Mouse (Mus musculus): Measurements from ENCODE around the gene Sprr2a1.
"Not testable (repeated sequence)": the region's sequence is repeated elsewhere in the genome, so short reads cannot be mapped to it uniquely, and the experiment has no call there.

The Sprr2a1 gene

GRCm38 (mm10) chr3:92215569-92215968, at the start of gene Sprr2a1, which contains the start of gene Sprr2a2:
Gene Sprr2a1, plus strand, starts transcription at chr3:92215799.
Gene Sprr2a2, plus strand, starts transcription at chr3:92215920.
- DNase-seq (ENCODE audit: extremely low spot score) = not testable (repeated sequence)

- no peak for DNase-seq (ENCODE audit: extremely low spot score)
These were observed 45.8 kb upstream of the Sprr2a1 start for GRCm38 (mm10) chr3:92169847-92170246.

GRCm38 (mm10) chr3:92176880-92177279, 38.7 kb upstream of the Sprr2a1 start:
- no peak for DNase-seq (ENCODE audit: extremely low spot score)

- no peak for DNase-seq (ENCODE audit: extremely low spot score)
These were observed 19.9 kb upstream of the Sprr2a1 start for GRCm38 (mm10) chr3:92195512-92196200.

DNA sequence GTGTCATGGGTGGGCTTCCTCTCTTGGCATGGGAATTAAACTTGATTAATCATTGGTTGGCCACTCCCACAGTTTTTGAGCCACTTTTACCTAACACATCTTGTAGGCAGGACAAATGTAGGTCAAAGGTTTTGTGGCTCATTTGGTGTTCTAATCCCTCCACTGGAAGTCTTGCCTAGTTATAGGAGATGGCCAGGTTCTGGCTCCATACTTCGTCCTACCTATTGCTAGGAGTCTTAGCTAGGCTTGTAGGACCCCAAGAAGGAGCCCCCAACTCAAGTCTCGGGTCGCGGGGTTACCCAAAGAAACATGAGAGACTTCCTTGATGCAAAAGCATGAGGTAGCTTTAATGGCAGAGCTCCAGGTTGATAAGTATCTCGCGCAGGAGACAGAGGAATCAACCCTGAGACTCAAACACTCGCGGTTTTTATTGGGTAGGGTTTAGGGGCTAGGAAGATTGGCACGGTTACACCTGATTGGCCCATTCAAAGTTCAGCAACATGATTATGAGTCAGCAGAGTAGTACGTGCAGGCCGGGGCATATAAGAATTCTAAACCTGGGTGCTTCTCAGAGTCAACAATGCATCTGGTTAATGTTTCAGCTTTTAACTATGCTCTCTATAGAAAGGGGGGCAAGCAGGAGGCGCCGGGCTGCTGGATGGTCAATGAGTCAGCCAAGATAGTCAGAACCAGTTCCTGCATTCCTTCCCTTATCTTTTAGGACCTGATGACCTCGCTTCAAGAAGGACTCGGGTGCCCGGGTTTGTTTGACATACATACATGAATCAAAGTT, 4.3 kb upstream of the Sprr2a1 start:
- DNase-seq (ENCODE audit: extremely low spot score) = not testable (repeated sequence)

- not testable (repeated sequence) for DNase-seq (ENCODE audit: extremely low spot score)
These were observed 3.5 kb upstream of the Sprr2a1 start for GRCm38 (mm10) chr3:92212059-92212458.

DNA sequence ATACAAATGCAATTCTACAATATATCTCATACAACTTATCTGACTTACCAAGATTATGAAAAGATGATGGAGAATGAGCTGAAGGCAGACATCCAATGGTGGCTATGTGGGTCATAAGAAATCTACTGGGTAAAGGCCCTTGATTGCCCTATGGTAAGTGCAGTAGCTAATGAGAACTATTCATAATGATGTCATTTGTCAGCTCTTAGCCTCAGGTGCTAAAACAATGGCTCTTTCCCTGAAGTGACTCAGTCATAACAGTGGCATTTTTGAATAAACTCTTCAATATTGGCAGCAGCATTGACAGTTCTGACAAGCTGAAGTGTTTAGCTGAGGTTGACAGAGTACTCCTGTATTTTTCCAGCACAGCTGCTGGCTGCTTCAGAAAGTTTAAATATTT, 1.9 kb upstream of the Sprr2a1 start:
- not testable (repeated sequence) for DNase-seq (ENCODE audit: extremely low spot score)

DNA sequence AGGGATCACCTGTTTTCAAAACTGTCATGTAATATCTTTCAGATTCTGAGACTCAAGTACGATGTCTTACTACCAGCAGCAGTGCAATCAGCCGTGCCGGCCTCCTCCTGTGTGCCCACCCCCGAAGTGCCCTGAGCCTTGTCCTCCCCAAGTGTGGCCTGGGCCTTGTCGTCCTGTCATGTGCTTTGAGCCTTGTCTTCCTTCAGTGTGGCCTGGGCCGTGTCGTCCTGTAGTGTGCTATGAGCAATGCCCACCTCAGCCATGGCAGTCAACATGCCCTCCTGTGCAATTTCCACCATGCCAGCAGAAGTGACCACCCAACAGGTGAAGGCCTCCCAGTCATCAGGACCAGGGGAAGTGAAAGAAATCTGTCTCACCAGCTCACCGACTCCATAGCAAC, 3.4 kb downstream of the Sprr2a1 start:
- not testable (repeated sequence) for DNase-seq (ENCODE audit: extremely low spot score)

DNA sequence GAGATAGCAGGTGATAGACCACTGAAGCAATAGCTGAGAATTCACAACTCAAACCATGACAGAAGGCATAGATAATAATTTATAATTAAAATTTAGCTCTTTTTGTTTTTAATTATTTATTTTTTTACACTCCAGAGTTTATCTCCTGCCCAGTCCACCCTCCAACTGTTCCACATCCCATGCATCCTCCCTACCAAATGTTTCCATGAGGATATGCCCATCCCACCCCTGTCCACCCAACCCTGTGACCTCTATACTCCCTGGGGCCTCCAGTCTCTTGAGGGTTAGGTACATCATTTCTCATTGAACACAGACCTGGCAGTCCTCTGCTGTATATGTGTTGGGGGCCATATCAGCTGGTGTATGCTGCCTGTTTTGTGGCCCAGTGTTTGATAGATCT, 8.1 kb downstream of the Sprr2a1 start:
- DNase-seq (ENCODE audit: extremely low spot score) = not testable (repeated sequence)

GRCm38 (mm10) chr3:92227410-92227809, 11.8 kb downstream of the Sprr2a1 start:
- not testable (repeated sequence) for DNase-seq (ENCODE audit: extremely low spot score)

- not testable (repeated sequence) for DNase-seq (ENCODE audit: extremely low spot score)
These were observed 21.0 kb downstream of the Sprr2a1 start for GRCm38 (mm10) chr3:92236463-92237189.

DNA sequence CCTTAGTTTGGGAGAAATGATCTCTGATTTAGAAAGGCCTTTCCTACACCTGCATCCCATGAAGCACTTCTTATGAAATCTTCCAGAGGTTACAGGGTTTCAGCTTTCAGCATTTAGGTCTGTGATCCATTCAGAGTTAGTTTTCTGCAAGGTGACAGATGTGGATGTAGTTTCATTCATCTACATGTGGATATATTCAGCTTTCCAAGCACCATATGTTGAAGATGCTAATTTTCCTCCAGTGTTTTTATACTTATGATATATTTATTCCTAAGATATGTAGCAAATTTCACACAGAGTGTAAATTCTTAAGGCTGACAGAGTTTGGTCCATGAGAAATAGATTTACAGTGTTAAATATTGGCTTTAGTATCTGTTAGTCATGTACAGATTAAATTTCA, 23.1 kb downstream of the Sprr2a1 start:
- DNase-seq (ENCODE audit: extremely low spot score) = not testable (repeated sequence)

DNA sequence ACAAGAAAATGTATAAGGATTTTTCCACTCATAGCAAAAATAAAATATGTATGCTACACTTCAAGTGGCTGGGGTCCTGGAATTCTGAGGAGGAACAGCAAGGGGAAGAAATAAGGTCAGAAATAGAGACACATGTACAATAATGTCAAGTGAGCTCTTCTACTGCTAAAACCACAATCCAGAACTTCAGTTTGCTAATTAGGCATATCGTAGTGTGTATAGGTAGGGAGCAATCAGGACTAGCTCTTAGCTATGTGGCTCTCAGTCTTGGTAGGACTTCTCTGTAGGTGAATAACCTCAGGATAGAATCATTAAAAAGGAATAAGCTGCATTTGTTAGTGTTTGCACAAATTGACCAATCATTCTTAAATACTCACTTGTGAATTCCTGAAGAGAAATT, 23.6 kb downstream of the Sprr2a1 start:
- DNase-seq (ENCODE audit: extremely low spot score) = not testable (repeated sequence)

GRCm38 (mm10) chr3:92244833-92245232, 29.2 kb downstream of the Sprr2a1 start:
- DNase-seq (ENCODE audit: extremely low spot score) = not testable (repeated sequence)

DNA sequence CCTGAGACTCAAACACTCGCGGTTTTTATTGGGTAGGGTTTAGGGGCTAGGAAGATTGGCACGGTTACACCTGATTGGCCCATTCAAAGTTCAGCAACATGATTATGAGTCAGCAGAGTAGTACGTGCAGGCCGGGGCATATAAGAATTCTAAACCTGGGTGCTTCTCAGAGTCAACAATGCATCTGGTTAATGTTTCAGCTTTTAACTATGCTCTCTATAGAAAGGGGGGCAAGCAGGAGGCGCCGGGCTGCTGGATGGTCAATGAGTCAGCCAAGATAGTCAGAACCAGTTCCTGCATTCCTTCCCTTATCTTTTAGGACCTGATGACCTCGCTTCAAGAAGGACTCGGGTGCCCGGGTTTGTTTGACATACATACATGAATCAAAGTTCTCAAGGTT, 30.6 kb downstream of the Sprr2a1 start:
- DNase-seq (ENCODE audit: extremely low spot score) = not testable (repeated sequence)

GRCm38 (mm10) chr3:92248494-92248893, 32.9 kb downstream of the Sprr2a1 start:
- DNase-seq (ENCODE audit: extremely low spot score) = not testable (repeated sequence)

- not testable (repeated sequence) for DNase-seq (ENCODE audit: extremely low spot score)
These were observed 34.9 kb downstream of the Sprr2a1 start for GRCm38 (mm10) chr3:92250450-92250849.

DNA sequence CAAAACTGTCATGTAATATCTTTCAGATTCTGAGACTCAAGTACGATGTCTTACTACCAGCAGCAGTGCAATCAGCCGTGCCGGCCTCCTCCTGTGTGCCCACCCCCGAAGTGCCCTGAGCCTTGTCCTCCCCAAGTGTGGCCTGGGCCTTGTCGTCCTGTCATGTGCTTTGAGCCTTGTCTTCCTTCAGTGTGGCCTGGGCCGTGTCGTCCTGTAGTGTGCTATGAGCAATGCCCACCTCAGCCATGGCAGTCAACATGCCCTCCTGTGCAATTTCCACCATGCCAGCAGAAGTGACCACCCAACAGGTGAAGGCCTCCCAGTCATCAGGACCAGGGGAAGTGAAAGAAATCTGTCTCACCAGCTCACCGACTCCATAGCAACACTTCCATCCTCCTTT, 38.3 kb downstream of the Sprr2a1 start:
- DNase-seq (ENCODE audit: extremely low spot score) = not testable (repeated sequence)

GRCm38 (mm10) chr3:92258526-92258925, 42.9 kb downstream of the Sprr2a1 start:
- DNase-seq (ENCODE audit: extremely low spot score) = not testable (repeated sequence)

DNA sequence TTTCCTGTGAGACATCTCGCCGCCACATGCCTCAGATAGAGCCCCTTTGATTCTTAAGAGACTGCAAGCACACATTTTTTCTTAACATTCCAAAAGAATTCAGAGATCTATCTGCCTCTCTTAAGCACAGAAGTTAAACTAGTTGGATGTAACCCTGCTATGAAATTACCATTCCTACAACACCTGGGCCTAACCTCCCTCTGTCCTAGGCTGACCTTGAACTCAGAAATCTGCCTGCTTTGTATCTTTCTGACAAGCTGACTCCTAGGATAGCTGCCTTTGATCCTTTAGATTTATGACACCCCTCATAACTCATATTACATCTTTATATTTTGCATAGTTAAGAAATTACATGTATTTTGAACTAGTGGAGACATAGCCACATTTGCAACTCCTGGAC, 47.9 kb downstream of the Sprr2a1 start:
- DNase-seq (ENCODE audit: extremely low spot score) = not testable (repeated sequence)

All from embryo, embryonic 9.5 days (tissue).